Mouse (Mus musculus) adrenal gland, adult 10 weeks (tissue): Measurements from ENCODE around the gene Tmem156. TPM values are rescaled to one million over a fixed set of nuclear protein-coding genes. Genes with fewer than 3 reads are reported as not detected.

Source experiments
- polyA plus RNA-seq: library from polyadenylated mRNA; stranded (reverse); fragments of 350-450 nt; fragmentation: Illumina TruSeq; extraction: RNeasy Lipid Tissue Mini Kit (QIAGEN cat#74804); gene quantifications from one replicate; pipeline ENCODE4 v1.2.3, GENCODE M21; 2014; ENCODE audit warnings: low read depth, low replicate concordance

The Tmem156 gene
- polyA plus RNA-seq = not detected

DNA sequence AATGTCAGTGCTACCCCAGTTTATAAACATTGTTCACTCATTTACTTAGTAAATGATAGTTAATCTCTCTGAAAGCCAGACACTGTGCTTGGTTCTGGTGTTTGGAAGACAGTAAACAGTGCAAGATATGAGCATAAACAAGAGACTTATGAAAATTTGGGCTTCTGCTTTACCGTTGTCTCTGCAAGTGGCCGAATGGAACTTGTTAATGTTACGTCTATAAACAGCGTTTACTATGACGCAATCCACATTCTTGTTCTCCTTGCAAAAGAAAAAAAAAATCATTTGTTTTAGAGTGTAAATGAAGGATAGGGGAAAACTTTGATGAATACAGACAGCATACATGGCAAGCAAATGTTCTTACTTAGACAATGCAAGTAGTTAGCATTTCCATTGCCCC is at the start of gene Tmem156:
TSS of gene Tmem156 (minus strand) at position 212 of the 400 bp plus-strand sequence.

GRCm38 (mm10) chr5:65106876-65107772 is 15.2 kb upstream of the Tmem156 start, which contains the start of gene Klhl5:
TSS of gene Klhl5 (plus strand) at chr5:65107539.

Other genes starting within 250 kb of the Tmem156 start
- 2.8 TPM for gene Tlr1, start 158.6 kb downstream of the Tmem156 start, polyA plus RNA-seq
- gene Tlr6, start 132.0 kb downstream of the Tmem156 start, polyA plus RNA-seq = 1.8 TPM
- 29.0 TPM for gene Fam114a1, start 122.1 kb downstream of the Tmem156 start, polyA plus RNA-seq
- gene Klhl5, start 15.4 kb upstream of the Tmem156 start, polyA plus RNA-seq = 143 TPM
- gene Wdr19, start 107.6 kb upstream of the Tmem156 start, polyA plus RNA-seq = 12.6 TPM
- gene Rfc1, start 243.5 kb upstream of the Tmem156 start, polyA plus RNA-seq = 49.6 TPM